10 mouse cellular contexts compared by ENCODE assay signal in genomic region chr13:34136605-34137004, GRCm38 (mm10). TPM values are rescaled to one million over a fixed set of nuclear protein-coding genes. Genes with fewer than 3 reads are reported as not detected.
DNase-seq lines count a peak whose midpoint lies in the region; ATAC-seq and TF ChIP-seq lines count a peak whose summit lies in the region.
"Had no signal": no experiment of that assay in that cellular context is flagged by ENCODE, and none has a peak within 500 bp of the region (broad histone marks: within the 10 kb centered on the region; RNA-seq: fewer than 3 reads in every experiment).

No protein-coding gene starts in this region.

- DNase-seq in heart, adult 8-10 months (ENCODE audit: low spot score): peak; percentile 20
- no peak for DNase-seq in heart, adult 9 months (ENCODE audit: low spot score in 2 of 2)
- DNase-seq in left cerebral cortex, adult 2 months (ENCODE audit: extremely low spot score in 1 of 2, low spot score in 2 of 2): peak in 1 of 2 experiments; percentile 47
- DNase-seq in adrenal gland, adult (ENCODE audit: inconsistent age in 2 of 2, low spot score in 1 of 2): no peak
- DNase-seq: adrenal gland, adult 2 months had no signal

- H3K27ac ChIP-seq in forebrain, embryonic 16.5 days (ENCODE audit: low read length): peak overlapping the region; percentile 92
- H3K27ac ChIP-seq in left cerebral cortex, adult 2 months: peak overlapping the region; percentile 15; the same call in 1 of the 2 replicates
- H3K27ac ChIP-seq in neural tube, embryonic 14.5 days (ENCODE audit: low read depth, low read length): peak overlapping the region; percentile 61
- H3K27ac ChIP-seq in intestine, embryonic 15.5 days: no peak overlapping the region
- H3K27ac ChIP-seq: kidney, postnatal 0 days had no signal

- peak overlapping the region; percentile 11 for H3K9ac ChIP-seq in forebrain, embryonic 16.5 days (replicated peaks; ENCODE audit: low read depth, low read length)
- H3K9ac ChIP-seq in neural tube, embryonic 14.5 days (replicated peaks; ENCODE audit: low read depth, low read length): no peak overlapping the region
- H3K9ac ChIP-seq in intestine, embryonic 15.5 days: no peak overlapping the region

- TF ChIP-seq CTCF in left cerebral cortex, adult 2 months (IDR thresholded peaks at IDR 0.05): no peak

- WGBS in forebrain, embryonic 16.5 days: 25% methylated on average over 7 of the region's 7 CpGs
- WGBS in neural tube, embryonic 14.5 days: 39% methylated on average over 7 of the region's 7 CpGs
- 54% methylated on average over 7 of the region's 7 CpGs for WGBS in intestine, embryonic 15.5 days

- H3K4me3 ChIP-seq in forebrain, embryonic 16.5 days (replicated peaks; ENCODE audit: low read length): no peak overlapping the region
- H3K4me3 ChIP-seq in left cerebral cortex, adult 2 months: no peak overlapping the region
- H3K4me3 ChIP-seq in neural tube, embryonic 14.5 days (ENCODE audit: low read depth, low read length): no peak overlapping the region
- H3K4me3 ChIP-seq in intestine, embryonic 15.5 days (replicated peaks): no peak overlapping the region

- peak; percentile 59 for ATAC-seq in forebrain, embryonic 16.5 days
- ATAC-seq in neural tube, embryonic 14.5 days (ENCODE audit: low read depth): peak; percentile 18; the same call in 1 of the 2 replicates
- ATAC-seq in activated CD4-positive, CD25-positive, alpha-beta regulatory T cell, adult 4 months: no peak
- ATAC-seq in intestine, embryonic 15.5 days: no peak

- intact Hi-C loops in left cerebral cortex, adult 2 months (cut with DNase I): no loop called here

- no peak overlapping the region for H3K4me2 ChIP-seq in forebrain, embryonic 16.5 days (ENCODE audit: low read length)
- no peak overlapping the region for H3K4me2 ChIP-seq in neural tube, embryonic 14.5 days (ENCODE audit: low read depth, low read length)
- H3K4me2 ChIP-seq in intestine, embryonic 15.5 days (replicated peaks): no peak overlapping the region

- H3K4me1 ChIP-seq in forebrain, embryonic 16.5 days (replicated peaks; ENCODE audit: control insufficient read depth, insufficient read depth, low read length): peaks cover 47% of the 10 kb centered on the region
- peaks cover 18% of the 10 kb centered on the region; the same call in 1 of the 2 replicates for H3K4me1 ChIP-seq in neural tube, embryonic 14.5 days (ENCODE audit: control insufficient read depth, insufficient read depth, low read length)
- peaks cover 7% of the 10 kb centered on the region; the same call in 1 of the 2 replicates for H3K4me1 ChIP-seq in intestine, embryonic 15.5 days (replicated peaks)

- H3K36me3 ChIP-seq in forebrain, embryonic 16.5 days (ENCODE audit: control insufficient read depth, insufficient read depth): no peaks in the 10 kb centered on the region
- H3K36me3 ChIP-seq in neural tube, embryonic 14.5 days (ENCODE audit: control insufficient read depth, insufficient read depth, low read length): no peaks in the 10 kb centered on the region
- H3K36me3 ChIP-seq in intestine, embryonic 15.5 days: no peaks in the 10 kb centered on the region

- no peaks in the 10 kb centered on the region for H3K9me3 ChIP-seq in forebrain, embryonic 16.5 days (ENCODE audit: control insufficient read depth, low read length)
- H3K9me3 ChIP-seq in neural tube, embryonic 14.5 days (ENCODE audit: control insufficient read depth, low read length): no peaks in the 10 kb centered on the region
- H3K9me3 ChIP-seq in intestine, embryonic 15.5 days: no peaks in the 10 kb centered on the region

- no peaks in the 10 kb centered on the region for H3K27me3 ChIP-seq in forebrain, embryonic 16.5 days (replicated peaks; ENCODE audit: control insufficient read depth, insufficient read depth, low read length)
- H3K27me3 ChIP-seq in neural tube, embryonic 14.5 days (ENCODE audit: control insufficient read depth, insufficient read depth, low read length): no peaks in the 10 kb centered on the region
- H3K27me3 ChIP-seq in intestine, embryonic 15.5 days (replicated peaks): peaks cover 9% of the 10 kb centered on the region; the same call in 1 of the 2 replicates

RNA-seq across cellular contexts. Expression of gene Tubb2b, which starts 6.3 kb away (rescaled TPM):
- 1 to 10 TPM; 2.3 to 5.9 (median 4.3) TPM for total RNA-seq in heart, adult 8-10 months (2022)
- 1,170 and 1,210 TPM in 2 replicates for polyA plus RNA-seq in forebrain, embryonic 16.5 days (2015; fragmentation: Nextera tagmentation; extraction: Ambion mirVana)
- 100 to 1,000 TPM; 153 to 177 TPM for total RNA-seq in left cerebral cortex, adult 2 months (2021)
- 629 and 667 TPM in 2 replicates for polyA plus RNA-seq in neural tube, embryonic 14.5 days (2014; fragmentation: Nextera tagmentation; extraction: Ambion mirVana)
- polyA plus RNA-seq in activated CD4-positive, CD25-positive, alpha-beta regulatory T cell, adult 4 months (2017; shearing (Covaris generic)): 1 to 10 TPM in 1 of 2 experiments, under 1 TPM in 1; 0.69 to 1.0 TPM
- polyA plus RNA-seq in intestine, embryonic 15.5 days (2015; fragmentation: Nextera tagmentation; extraction: Ambion mirVana): 33.5 and 34.2 TPM in 2 replicates

RNA-seq across cellular contexts. Expression of gene Psmg4, which starts 26.2 kb away (rescaled TPM):
- total RNA-seq in heart, adult 8-10 months (2022): 10 to 100 TPM; 24.7 to 33.2 (median 31.3) TPM
- 82.3 and 89.0 TPM in 2 replicates for polyA plus RNA-seq in forebrain, embryonic 16.5 days (2015; fragmentation: Nextera tagmentation; extraction: Ambion mirVana)
- total RNA-seq in left cerebral cortex, adult 2 months (2021): 10 to 100 TPM; 19.4 to 20.6 TPM
- 77.8 and 87.4 TPM in 2 replicates for polyA plus RNA-seq in neural tube, embryonic 14.5 days (2014; fragmentation: Nextera tagmentation; extraction: Ambion mirVana)
- 10 to 100 TPM; 51.0 to 57.8 TPM for polyA plus RNA-seq in activated CD4-positive, CD25-positive, alpha-beta regulatory T cell, adult 4 months (2017; shearing (Covaris generic))
- polyA plus RNA-seq in intestine, embryonic 15.5 days (2015; fragmentation: Nextera tagmentation; extraction: Ambion mirVana): 71.3 and 88.2 TPM in 2 replicates

RNA-seq across cellular contexts. Expression of gene Tubb2a, which starts 58.8 kb away (rescaled TPM):
- total RNA-seq in heart, adult 8-10 months (2022): 10 to 100 TPM; 29.1 to 49.7 (median 41.1) TPM
- polyA plus RNA-seq in forebrain, embryonic 16.5 days (2015; fragmentation: Nextera tagmentation; extraction: Ambion mirVana): 1,717 and 2,137 TPM in 2 replicates
- 100 to 1,000 TPM; 768 to 774 TPM for total RNA-seq in left cerebral cortex, adult 2 months (2021)
- polyA plus RNA-seq in neural tube, embryonic 14.5 days (2014; fragmentation: Nextera tagmentation; extraction: Ambion mirVana): 2,423 and 2,884 TPM in 2 replicates
- 1 to 10 TPM; 4.7 to 5.4 TPM for polyA plus RNA-seq in activated CD4-positive, CD25-positive, alpha-beta regulatory T cell, adult 4 months (2017; shearing (Covaris generic))
- 170 TPM in 2 replicates for polyA plus RNA-seq in intestine, embryonic 15.5 days (2015; fragmentation: Nextera tagmentation; extraction: Ambion mirVana)

Comparison
In these comparisons a context has a peak if more than half of its experiments do, and no peak if none do; other contexts are left out.
1. ATAC-seq: peak in forebrain, embryonic 16.5 days (single experiment) and neural tube, embryonic 14.5 days (single experiment); none in activated CD4-positive, CD25-positive, alpha-beta regulatory T cell, adult 4 months (single experiment) and intestine, embryonic 15.5 days (single experiment).
2. RNA of gene Tubb2b, which starts 6.3 kb away (polyA plus RNA-seq): 1,170 to 1,210 TPM in forebrain, embryonic 16.5 days and 629 to 667 TPM in neural tube, embryonic 14.5 days; 33.5 to 34.2 TPM in intestine, embryonic 15.5 days and 0.69 to 1.0 TPM in activated CD4-positive, CD25-positive, alpha-beta regulatory T cell, adult 4 months; every median in the first group is over 10 times any median in the second.
3. RNA of gene Tubb2a, which starts 58.8 kb away (polyA plus RNA-seq): 2,423 to 2,884 TPM in neural tube, embryonic 14.5 days, 1,717 to 2,137 TPM in forebrain, embryonic 16.5 days and 170 TPM in intestine, embryonic 15.5 days; 4.7 to 5.4 TPM in activated CD4-positive, CD25-positive, alpha-beta regulatory T cell, adult 4 months; every median in the first group is over 10 times any median in the second.